Mouse (Mus musculus) T-helper 17 cell (primary cell): ENCODE measurements around the gene Epb41l1.

ENCODE experiments used
- in situ Hi-C, 2 experiments: fragments of 300-600 bp; cut with MboI, MseI; formaldehyde crosslinking; loops; 1 replicate in 1 of 2; 2 replicates in 1 of 2; pipeline ENCODE4 v1.15.1; 2025; ENCODE audit warnings: high pct_unique_total_duplicates in 2 of 2

Epb41l1 gene

DNA sequence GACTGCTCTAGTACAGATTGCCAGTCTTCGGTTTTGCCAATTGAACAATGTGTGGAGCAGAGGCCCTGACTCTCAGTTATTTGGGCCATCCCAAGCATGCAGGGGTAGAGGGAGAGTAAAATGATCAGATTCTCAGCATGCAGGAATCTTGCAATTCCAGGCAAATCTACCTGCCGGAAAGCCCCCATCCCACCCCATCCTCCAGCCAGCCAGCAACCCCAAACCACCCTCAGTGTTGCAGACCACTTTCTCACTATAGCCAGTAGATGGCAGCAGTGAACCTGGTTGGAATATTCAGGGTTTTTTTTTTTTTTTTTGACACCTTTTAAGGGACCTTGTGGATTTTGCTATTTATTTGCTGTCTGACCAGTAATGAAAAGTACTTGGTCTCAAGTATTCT lies 109.0 kb downstream of the Epb41l1 start:
- in situ Hi-C loops, result loop anchor here (5.0 kb wide), 1 partner anchor 173 kb away; no protein-coding TSS in a partner anchor

DNA sequence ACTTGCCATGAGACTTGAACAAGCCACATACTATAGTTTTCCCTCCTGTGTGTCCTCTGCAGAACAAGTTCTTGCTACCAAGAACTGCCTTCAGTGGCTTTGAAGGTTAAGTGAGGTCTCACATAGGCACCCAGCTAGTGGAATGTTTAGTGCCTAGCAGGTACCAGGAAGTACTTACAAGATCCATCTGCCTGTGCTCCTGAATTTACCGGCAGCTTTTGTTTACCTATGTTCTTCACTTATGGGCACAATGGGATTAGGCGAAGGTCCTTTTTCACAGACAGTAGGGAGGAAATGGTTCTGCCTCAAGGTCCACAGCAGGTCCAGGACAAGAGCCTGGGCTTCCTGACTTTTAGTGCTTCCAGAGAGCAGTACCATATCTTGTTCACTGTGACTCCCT lies 112.5 kb downstream of the Epb41l1 start:
- in situ Hi-C loops, result loop anchor here (5.0 kb wide), 1 partner anchor 169 kb away; no protein-coding TSS in a partner anchor

DNA sequence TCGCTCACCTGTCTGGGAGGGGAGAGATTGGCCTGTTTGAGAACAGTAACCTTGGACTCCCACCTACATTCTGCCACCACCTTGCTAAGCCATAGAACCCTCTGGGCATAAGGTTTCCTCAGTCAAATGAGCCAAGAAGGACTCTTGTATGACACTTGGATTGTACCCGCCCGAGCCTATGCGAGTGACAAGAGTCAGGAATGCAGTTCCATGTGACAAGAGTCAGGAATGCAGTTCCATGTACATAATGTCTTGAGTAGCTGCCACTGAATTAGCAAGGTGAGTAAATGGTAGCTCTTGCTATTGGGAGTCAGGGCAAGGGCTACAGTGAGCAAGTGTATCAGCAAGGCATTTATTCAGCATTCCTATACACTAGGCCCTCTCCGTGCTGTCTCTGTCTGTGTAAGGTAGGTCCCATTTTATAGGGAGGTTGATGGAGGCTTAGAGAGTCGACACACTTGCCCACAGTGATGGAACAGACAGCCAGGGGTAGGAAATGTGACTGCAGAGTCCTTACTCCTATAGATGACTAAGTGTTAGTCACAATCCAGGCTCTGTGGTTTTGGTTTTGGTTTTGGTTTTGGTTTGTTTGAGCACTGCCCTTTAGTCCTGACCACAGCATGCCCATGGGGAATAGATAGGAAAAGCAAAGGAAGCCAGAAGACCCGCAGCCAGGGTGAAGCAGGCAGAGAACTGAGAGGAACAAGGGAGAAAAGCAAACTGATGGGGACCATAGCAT lies 118.3 kb downstream of the Epb41l1 start:
- in situ Hi-C loops, result no loop called here

DNA sequence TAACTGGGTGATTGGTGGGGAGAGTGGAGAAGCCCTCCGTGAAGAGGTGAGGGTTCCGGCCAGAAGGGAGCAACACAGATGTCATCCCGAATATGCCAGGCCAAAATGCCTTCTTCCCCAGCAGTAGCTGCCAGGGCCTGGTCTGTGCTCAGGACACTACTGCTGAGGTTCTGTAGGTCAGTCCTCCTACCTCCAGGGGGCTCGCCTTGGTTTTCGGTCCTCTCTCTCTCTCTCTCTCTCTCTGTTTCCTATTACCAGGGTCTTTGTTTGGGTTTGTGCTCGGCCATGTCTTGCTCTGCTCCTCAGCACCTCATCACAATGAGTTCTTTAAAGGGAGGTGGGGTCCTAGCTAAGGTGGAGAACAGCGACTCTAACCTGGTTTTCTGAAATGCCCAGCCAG lies 120.3 kb downstream of the Epb41l1 start:
- in situ Hi-C loops, result loop anchor here in 1 of 2 experiments (10.0 kb wide), 1 partner anchor 976 kb away; no protein-coding TSS in a partner anchor

DNA sequence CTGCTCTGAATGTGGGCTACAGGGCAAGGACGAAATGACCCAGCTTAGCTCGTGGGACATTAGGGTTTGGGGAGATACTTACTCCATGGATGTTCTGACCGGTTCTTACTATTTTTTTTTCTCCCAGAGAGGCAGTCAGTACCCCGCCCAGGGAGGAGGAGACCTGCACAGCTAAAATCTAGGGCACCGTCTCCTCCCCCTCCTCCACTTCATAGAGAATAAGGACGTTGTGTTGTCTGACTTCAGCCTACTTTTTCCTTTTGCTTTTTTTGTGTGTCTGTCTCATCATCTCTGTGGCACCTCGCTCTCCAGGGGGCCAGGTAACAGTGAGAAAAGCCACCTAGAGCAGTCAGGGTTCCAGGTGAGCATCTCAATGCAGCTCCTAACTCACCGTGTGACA lies 121.7 kb downstream of the Epb41l1 start:
- in situ Hi-C loops, result loop anchor here in 1 of 2 experiments (10.0 kb wide), 1 partner anchor 978 kb away; no protein-coding TSS in a partner anchor

DNA sequence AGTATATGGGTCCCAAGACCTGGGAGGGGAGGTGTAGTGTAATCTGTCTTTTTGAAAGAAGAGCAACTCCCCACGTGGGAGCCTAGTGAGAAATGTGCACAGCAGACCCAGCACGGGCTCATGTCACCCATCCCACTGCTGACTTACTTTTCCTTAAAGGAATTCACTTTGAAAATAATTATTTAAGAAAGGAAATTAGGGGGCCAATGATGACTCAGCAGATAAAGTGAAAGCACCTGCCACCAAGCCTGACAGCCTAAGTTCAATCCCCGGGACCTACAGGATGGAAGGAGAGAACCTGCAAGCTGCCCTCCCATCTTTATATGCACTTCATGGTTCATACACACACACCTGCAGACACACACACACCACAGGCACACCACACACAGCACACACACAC lies 123.1 kb downstream of the Epb41l1 start:
- in situ Hi-C loops, result loop anchor here in 1 of 2 experiments (10.0 kb wide), 1 partner anchor 979 kb away; no protein-coding TSS in a partner anchor

DNA sequence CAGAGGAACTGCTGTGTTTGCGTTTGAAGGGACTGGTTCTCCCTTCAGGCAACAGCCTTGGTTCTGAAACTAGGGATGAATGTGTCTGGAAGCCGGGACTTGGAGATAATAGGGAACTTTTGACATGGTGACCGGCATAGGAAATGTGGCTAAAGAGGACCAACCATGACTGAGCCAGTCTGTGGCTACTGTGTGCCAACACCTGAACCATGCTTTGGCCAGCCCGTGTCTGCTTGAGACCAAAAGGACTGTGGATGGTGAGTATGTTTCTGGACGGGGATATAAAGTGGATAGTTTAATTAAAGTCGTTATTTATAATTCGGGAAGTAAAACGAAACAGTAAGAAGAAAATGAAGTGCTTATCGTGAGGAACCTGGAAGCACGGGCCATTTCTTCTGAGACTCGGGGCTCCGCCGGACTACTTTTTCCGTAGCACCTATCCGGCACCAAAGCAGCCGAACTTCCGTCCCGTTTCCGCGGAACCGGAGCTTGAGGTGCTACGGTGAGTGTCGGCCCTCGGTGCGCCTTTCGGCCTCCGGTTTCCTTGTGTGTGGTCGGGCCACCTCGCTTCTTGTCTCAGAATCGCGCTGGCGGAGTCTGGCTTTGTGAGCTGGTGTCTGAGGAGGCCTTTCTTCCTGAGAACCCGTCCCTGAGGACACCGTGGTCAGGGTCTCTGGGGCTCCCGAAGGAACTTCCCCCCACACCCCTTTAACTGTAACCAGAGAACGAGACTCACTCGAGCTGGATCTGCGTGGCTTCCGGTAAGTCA lies 126.6 kb downstream of the Epb41l1 start, which contains the start of gene Aar2:
TSS of gene Aar2 (plus strand) at position 462 of the 769 bp plus-strand sequence.
- in situ Hi-C loops, result loop anchor here in 1 of 2 experiments (10.0 kb wide), 1 partner anchor 983 kb away; no protein-coding TSS in a partner anchor

- in situ Hi-C loops, result no loop called here
These were observed 131.7 kb downstream of the Epb41l1 start for GRCm38 (mm10) chr2:156552421-156552820.

DNA sequence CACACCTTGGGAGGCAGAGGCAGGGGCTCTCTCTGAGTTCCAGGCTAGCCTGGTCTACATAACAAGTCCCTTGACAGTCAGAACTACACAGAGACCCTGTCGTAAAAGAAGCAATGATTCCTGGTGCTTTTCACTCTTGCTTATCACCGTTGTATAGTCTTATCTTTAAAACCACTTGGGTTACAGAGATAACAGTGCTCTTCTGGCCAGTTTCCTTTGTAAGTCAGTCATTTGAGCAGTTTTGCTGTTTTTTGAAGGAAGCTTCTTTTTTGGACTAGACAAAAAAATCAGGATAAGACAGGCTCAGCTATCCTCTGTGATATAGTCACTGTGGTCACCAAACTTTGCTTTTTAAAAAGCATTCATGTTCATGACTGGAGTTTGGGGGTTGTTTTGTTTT lies 141.1 kb downstream of the Epb41l1 start:
- in situ Hi-C loops, result no loop called here

DNA sequence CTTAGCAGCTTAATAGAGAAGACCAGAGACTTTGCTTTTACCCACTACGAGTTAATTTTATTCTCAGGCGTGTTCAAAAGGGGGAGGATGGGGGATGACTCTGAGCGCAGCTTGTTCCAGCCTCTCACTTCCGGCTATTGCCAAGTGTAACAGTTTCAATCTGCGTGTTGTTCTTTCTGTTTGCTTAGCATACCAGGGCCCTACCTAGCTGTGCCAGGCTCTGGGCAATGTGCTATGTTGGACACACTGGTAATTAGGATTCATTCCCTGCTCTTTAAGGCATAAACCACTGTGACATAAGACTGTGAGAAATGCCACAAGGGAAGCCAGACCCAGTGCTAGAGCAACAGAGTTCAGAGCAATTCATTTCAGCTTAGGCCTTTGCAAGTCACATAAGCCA lies 142.8 kb downstream of the Epb41l1 start:
- in situ Hi-C loops, result no loop called here

GRCm38 (mm10) chr2:156566512-156566911 lies 145.8 kb downstream of the Epb41l1 start:
- in situ Hi-C loops, result no loop called here

GRCm38 (mm10) chr2:156568647-156569046 lies 147.9 kb downstream of the Epb41l1 start:
- in situ Hi-C loops, result no loop called here

- in situ Hi-C loops, result no loop called here
These were observed 148.6 kb downstream of the Epb41l1 start for GRCm38 (mm10) chr2:156569261-156569660.

DNA sequence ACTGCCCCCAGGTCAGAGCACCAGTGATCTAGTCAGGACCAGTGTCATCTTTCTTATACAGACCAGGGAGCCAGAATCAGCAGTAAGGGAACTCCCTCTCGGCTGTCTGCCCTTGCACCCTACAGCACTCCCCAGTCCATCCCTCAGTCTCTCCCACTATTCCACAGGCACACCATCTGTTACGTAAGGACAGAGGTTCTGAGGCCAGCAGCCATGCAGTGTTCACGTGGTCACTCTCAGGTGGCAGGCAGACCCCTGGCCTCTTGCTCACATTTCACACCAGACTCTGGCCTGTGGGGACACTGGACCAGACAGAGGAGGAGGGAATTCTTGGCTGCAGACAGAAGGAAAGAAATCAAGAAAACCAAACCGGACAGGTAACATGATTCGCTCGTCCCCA lies 150.8 kb downstream of the Epb41l1 start:
- in situ Hi-C loops, result no loop called here

- in situ Hi-C loops, result no loop called here
These were observed 156.3 kb downstream of the Epb41l1 start for GRCm38 (mm10) chr2:156576850-156577587.

DNA sequence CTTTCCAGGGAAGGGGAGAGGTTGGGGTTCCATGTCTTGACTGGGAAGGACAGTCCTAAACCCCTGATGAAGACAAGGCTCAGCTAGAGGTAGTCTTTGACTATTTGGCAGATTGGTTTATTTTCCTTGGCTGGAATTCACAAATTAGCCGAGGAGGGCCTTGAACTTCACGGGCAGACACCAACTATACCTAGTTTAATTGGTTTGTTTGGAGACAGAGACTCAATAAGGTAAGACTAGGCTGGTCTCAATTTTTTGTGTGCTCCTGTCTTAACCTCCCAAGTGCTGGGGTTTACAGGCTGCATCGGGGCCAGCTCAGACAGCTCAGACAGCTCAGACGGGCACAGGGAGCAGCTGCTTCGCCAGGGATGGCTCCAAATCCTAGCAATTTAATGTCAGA lies 159.8 kb downstream of the Epb41l1 start:
- in situ Hi-C loops, result no loop called here

- in situ Hi-C loops, result no loop called here
These were observed 160.5 kb downstream of the Epb41l1 start for GRCm38 (mm10) chr2:156581244-156581643.

DNA sequence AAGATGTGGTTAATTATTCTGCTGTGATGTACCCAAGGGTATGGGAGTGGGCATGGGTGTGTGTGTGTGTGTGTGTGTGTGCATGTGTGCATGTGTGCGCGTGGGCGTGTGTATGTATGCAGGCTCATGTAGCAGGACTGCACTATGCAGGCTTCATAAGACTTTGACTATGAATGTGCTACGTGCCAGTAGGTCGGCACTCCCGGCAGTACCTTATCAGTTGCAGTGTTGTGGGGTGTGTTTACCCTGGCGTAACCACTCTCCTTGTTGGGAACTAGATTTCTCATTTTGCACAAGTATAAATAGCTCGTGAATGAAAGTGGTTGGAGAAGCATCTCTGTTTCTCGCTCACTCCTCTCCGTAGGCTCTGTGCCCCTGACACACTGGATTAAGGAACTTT lies 162.2 kb downstream of the Epb41l1 start:
- in situ Hi-C loops, result no loop called here

DNA sequence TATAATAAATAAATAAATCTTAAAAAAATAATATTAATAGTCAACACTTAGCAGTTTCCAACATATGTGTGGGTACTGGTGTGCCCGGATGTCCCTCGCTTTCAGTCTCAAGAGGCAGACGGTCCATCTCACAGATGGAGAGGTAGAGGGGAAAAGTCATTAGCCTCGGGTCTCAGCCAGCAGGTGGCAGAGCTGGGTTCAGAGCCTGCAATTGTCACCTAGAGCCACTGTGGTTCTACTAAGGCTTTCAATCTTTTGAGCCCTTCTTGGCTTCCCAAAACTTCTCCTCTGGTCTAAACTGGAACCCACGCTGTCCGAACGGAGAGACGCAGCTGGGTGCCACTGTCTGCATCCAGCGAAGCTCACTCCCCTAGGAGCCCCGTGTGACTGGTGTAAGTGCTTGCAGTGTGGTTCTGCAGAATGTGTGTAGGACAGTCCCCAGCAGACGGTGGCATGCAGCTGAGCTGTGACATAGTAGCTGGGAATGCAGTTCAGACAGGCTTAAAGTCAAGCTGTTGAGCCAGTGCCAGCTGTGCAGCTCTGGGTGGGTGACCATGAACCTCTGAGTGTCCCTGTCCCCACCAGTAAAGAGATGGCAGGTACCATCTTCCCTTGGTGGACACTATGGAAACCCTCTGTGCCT lies 163.6 kb downstream of the Epb41l1 start:
- in situ Hi-C loops, result no loop called here

DNA sequence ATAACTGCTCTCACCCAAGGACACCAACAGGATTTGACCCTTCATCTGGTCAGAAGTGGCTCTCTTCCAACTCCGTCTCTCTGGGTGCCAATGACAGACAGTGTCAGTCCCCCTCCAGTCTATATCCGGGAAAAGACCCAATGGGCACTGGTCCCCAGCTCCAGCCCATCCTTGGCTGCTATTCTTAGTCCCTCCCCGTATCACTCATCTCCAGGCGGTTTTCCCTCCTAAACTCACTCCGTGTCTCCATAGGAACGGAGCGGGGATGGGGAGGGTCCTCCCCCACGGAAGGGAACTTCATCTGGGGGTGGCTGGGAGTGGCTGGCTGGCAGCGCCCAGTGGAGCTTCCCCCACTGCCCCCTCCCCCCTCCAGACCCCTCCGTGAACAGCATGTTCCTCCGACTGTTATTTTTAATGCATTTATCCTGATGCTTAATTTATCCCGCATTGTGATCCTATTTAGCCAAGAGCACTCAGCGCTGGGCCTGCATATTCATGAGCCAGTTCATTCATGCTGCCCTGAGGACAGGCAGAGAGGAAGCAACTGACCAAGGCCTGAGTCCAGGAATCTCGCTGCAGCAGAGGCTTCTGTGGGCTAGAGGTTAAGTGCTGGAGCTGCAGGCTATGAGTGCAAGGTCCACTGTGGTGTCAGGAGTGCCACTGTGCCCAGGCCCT lies 164.2 kb downstream of the Epb41l1 start:
- in situ Hi-C loops, result no loop called here

DNA sequence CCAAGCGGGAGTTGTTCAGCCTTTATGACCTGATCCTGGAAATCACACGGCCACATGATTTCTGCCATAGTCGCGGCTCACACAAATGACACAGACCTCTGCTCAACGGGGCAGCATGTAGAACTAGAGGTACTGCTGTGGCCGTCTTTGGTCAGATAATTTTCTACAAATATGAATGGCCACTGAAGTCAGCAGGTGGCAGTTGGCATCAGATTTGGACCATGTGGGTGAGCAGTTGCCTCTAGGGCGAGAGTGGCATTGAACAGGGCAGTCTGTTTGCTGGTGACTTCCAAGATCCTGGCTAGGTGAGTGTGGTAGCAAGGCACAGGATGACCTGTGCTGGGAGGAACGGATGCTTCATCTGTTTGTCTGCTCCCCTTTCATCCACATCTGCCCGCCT lies 168.8 kb downstream of the Epb41l1 start:
- in situ Hi-C loops, result no loop called here
